Mouse (Mus musculus) heart, postnatal 25 days (tissue): ENCODE measurements around the gene Mgea5. TPM values are rescaled to one million over a fixed set of nuclear protein-coding genes. Genes with fewer than 3 reads are reported as not detected.

Source experiments
- DNase-seq: peaks from one replicate; pipeline ENCODE4 v3.0.0; 2022; ENCODE audit warnings: low spot score
- intact Hi-C: fragments of 180-260 bp; cut with DNase I; formaldehyde crosslinking; loops from one replicate; pipeline ENCODE4 v1.15.1; 2025
- total RNA-seq, 2 experiments: library from RNA; stranded (reverse); gene quantifications; 2 replicates each; pipeline ENCODE4 v1.2.3; 2021

The Mgea5 gene
- total RNA-seq, 2 experiments from 2014 or later: 61.6 to 71.0 TPM

- intact Hi-C loops: no loop called here
- DNase-seq: no peak
These were observed 46.3 kb downstream of the Mgea5 start for GRCm38 (mm10) chr19:45737208-45737845.

GRCm38 (mm10) chr19:45736855-45737207, 46.8 kb downstream of the Mgea5 start:
- no peak for DNase-seq
- intact Hi-C loops: no loop called here

- no peak for DNase-seq
- intact Hi-C loops: no loop called here
These were observed 47.4 kb downstream of the Mgea5 start for GRCm38 (mm10) chr19:45736241-45736640.

GRCm38 (mm10) chr19:45734762-45735161, 48.9 kb downstream of the Mgea5 start:
- intact Hi-C loops: no loop called here
- no peak for DNase-seq

- DNase-seq: no peak
- intact Hi-C loops: no loop called here
These were observed 49.4 kb downstream of the Mgea5 start for GRCm38 (mm10) chr19:45734191-45734590.

GRCm38 (mm10) chr19:45733564-45733963, 50.1 kb downstream of the Mgea5 start:
- no peak for DNase-seq
- intact Hi-C loops: no loop called here

- DNase-seq: no peak
- intact Hi-C loops: no loop called here
These were observed 52.0 kb downstream of the Mgea5 start for GRCm38 (mm10) chr19:45731658-45732057.

- intact Hi-C loops: no loop called here
These were observed 53.6 kb downstream of the Mgea5 start for GRCm38 (mm10) chr19:45730042-45730441.

GRCm38 (mm10) chr19:45727231-45727630, 56.4 kb downstream of the Mgea5 start:
- DNase-seq: no peak
- intact Hi-C loops: no loop called here

More at GRCm38 (mm10) chr19:45730042-45730441, 53.6 kb downstream of the Mgea5 start:
- DNase-seq: no peak

- intact Hi-C loops: no loop called here
- no peak for DNase-seq
These were observed 57.9 kb downstream of the Mgea5 start for GRCm38 (mm10) chr19:45725677-45726277.

- intact Hi-C loops: no loop called here
- DNase-seq: no peak
These were observed 61.4 kb downstream of the Mgea5 start for GRCm38 (mm10) chr19:45722188-45722587.

- intact Hi-C loops: no loop called here
- DNase-seq: no peak
These were observed 65.4 kb downstream of the Mgea5 start for GRCm38 (mm10) chr19:45718286-45718685.

- intact Hi-C loops: no loop called here
- no peak for DNase-seq
These were observed 66.0 kb downstream of the Mgea5 start for GRCm38 (mm10) chr19:45717493-45718220.

GRCm38 (mm10) chr19:45708704-45709103, 74.9 kb downstream of the Mgea5 start:
- intact Hi-C loops: no loop called here
- DNase-seq: no peak

Other genes with a start within 250 kb of the Mgea5 start
- gene Poll, start 223.3 kb downstream of the Mgea5 start, total RNA-seq: 10 to 100 TPM in 1 of 2 experiments, 1 to 10 TPM in 1; 9.3 to 10.2 TPM
- gene Gm17018, start 223.2 kb downstream of the Mgea5 start, total RNA-seq: 10 to 100 TPM; 19.5 to 21.5 TPM
- gene Fbxw4, start 123.5 kb downstream of the Mgea5 start, total RNA-seq: 10 to 100 TPM; 29.7 to 30.4 TPM
- not detected for gene Fgf8, start 40.9 kb downstream of the Mgea5 start, total RNA-seq
- gene Npm3, start 34.2 kb downstream of the Mgea5 start, total RNA-seq: 10 to 100 TPM; 16.9 TPM
- 100 to 1,000 TPM; 205 to 217 TPM for gene Kcnip2, start 32.2 kb upstream of the Mgea5 start, total RNA-seq
- gene Armh3, start 214.7 kb upstream of the Mgea5 start, total RNA-seq: 10 to 100 TPM; 14.8 to 16.0 TPM
- gene Hps6, start 219.7 kb upstream of the Mgea5 start, total RNA-seq: 1 to 10 TPM; 6.2 to 7.0 TPM